Mouse (Mus musculus) erythroblast, embryonic 14.5 days (primary cell): Measurements from ENCODE around the gene Ascc1. TPM values are rescaled to one million over a fixed set of nuclear protein-coding genes. Genes with fewer than 3 reads are reported as not detected.

Source experiments
- H3K27me3 ChIP-seq: 2 replicates; pipeline ENCODE4 v1.6.1; 2012; ENCODE audit warnings: inconsistent platforms; ENCODE audit not compliant: control insufficient read depth
- H3K36me3 ChIP-seq: 2 replicates; pipeline ENCODE4 v1.6.1; 2012; ENCODE audit warnings: mild to moderate bottlenecking, inconsistent platforms; ENCODE audit not compliant: control insufficient read depth
- H3K4me1 ChIP-seq: 2 replicates; pipeline ENCODE4 v1.6.1; 2012; ENCODE audit warnings: inconsistent platforms; ENCODE audit not compliant: control insufficient read depth
- H3K4me3 ChIP-seq: replicated peaks from 2 replicates; pipeline ENCODE3; 2012; ENCODE audit warnings: moderate library complexity, mild to moderate bottlenecking, inconsistent platforms
- H3K9me3 ChIP-seq: 2 replicates; pipeline ENCODE4 v1.6.1; 2012; ENCODE audit warnings: low read length, inconsistent platforms, mixed read lengths; ENCODE audit not compliant: control insufficient read depth
- GATA1 ChIP-seq: IDR thresholded peaks from 2 replicates; pipeline ENCODE4 v1.6.1; 2012; ENCODE audit warnings: low read length, inconsistent platforms, mixed read lengths
- TAL1 ChIP-seq: IDR thresholded peaks from 3 replicates; pipeline ENCODE4 v1.6.1; 2012; ENCODE audit warnings: low read length, inconsistent platforms, mixed read lengths
- polyA plus RNA-seq: library from polyadenylated mRNA; stranded (reverse); fragments of >175 nt; gene quantifications from 2 replicates; pipeline ENCODE4 v1.2.3, GENCODE M21; 2012

The Ascc1 gene
- polyA plus RNA-seq, 1 experiment = 7.4 TPM

DNA sequence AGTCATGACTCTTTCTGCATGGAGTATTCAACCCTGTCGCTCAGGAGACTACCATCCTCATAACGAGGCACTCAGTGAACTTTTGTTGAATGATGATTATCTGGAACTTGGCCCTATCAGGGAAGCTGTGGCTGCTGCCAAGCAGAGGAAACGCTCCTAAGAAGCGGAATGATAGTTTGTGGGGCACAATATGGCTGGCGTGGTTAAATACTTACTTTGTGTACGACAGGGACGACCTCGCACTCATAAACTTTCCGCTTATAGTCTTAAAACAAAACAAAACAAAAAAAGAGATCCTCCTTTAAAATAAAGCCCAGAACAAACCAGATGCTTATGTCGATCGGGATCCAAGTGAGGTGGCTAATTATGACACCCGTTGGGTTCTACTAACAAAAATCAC is 402 bp upstream of the Ascc1 start:
- peaks cover 41% of the 10 kb centered on the region for H3K4me1 ChIP-seq
- H3K36me3 ChIP-seq = peaks cover 23% of the 10 kb centered on the region
- H3K4me3 ChIP-seq = peak overlapping the region; percentile 70
- H3K27me3 ChIP-seq = no peaks in the 10 kb centered on the region
- H3K9me3 ChIP-seq = no peaks in the 10 kb centered on the region
- no peak for TF ChIP-seq GATA1

GRCm38 (mm10) chr10:60003213-60003752 is 678 bp downstream of the Ascc1 start:
- no peaks in the 10 kb centered on the region for H3K27me3 ChIP-seq
- no peaks in the 10 kb centered on the region for H3K9me3 ChIP-seq
- TF ChIP-seq GATA1 (no peak), TAL1 (no peak)
- peaks cover 32% of the 10 kb centered on the region for H3K36me3 ChIP-seq
- peak overlapping the region; percentile 70 for H3K4me3 ChIP-seq
- peaks cover 40% of the 10 kb centered on the region for H3K4me1 ChIP-seq

DNA sequence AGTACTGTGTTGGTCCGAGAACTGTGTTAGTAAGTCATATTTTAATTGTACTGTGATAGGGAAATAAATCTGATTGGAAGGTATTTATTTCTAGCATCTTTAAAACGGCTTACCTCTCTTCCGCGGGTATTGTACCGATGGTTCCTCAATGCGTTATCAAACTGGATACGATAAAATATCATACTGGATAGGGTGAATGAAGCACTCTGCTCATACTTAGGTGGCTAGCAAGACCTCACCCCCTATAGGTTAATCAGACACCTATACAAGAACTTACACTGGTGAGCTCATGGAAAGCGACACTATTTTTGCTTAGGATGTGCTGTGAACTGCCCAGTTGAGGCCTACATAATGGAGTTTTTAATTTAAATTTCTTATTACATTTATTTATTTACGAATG is 1.2 kb downstream of the Ascc1 start:
- Histone ChIP-seq H3K4me3 (peak overlapping the region; percentile 70), H3K27me3 (no peaks in the 10 kb centered on the region), H3K9me3 (no peaks in the 10 kb centered on the region), H3K4me1 (peaks cover 36% of the 10 kb centered on the region), H3K36me3 (peaks cover 37% of the 10 kb centered on the region)
- TF ChIP-seq GATA1 = no peak
- TF ChIP-seq TAL1 = no peak

- Histone ChIP-seq H3K4me3 (no peak overlapping the region), H3K4me1 (peaks cover 28% of the 10 kb centered on the region), H3K36me3 (peaks cover 34% of the 10 kb centered on the region), H3K27me3 (no peaks in the 10 kb centered on the region), H3K9me3 (no peaks in the 10 kb centered on the region)
- TF ChIP-seq TAL1 = no peak
These were observed 2.7 kb downstream of the Ascc1 start for GRCm38 (mm10) chr10:60005264-60005663.

GRCm38 (mm10) chr10:60009115-60009514 is 6.5 kb downstream of the Ascc1 start:
- H3K4me1 ChIP-seq = peaks cover 12% of the 10 kb centered on the region
- peaks cover 44% of the 10 kb centered on the region for H3K36me3 ChIP-seq
- no peaks in the 10 kb centered on the region for H3K27me3 ChIP-seq
- TF ChIP-seq TAL1 (no peak), GATA1 (no peak)
- no peak overlapping the region for H3K4me3 ChIP-seq
- H3K9me3 ChIP-seq = no peaks in the 10 kb centered on the region

DNA sequence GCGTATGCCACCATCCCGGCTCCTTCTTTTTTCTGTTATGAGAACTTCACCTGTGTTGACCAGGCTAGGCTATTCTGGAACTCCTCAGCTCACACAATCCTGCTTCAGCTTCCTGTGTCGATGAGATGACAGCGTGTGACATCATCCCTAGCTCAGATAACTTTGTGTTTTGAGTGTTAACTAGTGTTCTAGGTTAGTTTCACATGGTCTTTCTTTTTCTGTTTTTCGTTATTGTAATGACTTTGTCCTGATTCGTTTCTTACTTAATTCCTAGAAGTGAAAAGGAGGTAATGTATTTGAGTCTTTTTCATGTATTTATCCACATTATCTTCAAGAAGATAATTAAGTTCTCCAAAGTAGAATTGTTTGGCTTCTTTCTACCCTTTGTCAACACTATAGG is 13.6 kb downstream of the Ascc1 start:
- Histone ChIP-seq H3K9me3 (no peaks in the 10 kb centered on the region), H3K4me1 (peaks cover 17% of the 10 kb centered on the region), H3K4me3 (no peak overlapping the region), H3K36me3 (peaks cover 66% of the 10 kb centered on the region), H3K27me3 (no peaks in the 10 kb centered on the region)
- no peak for TF ChIP-seq GATA1
- no peak for TF ChIP-seq TAL1

DNA sequence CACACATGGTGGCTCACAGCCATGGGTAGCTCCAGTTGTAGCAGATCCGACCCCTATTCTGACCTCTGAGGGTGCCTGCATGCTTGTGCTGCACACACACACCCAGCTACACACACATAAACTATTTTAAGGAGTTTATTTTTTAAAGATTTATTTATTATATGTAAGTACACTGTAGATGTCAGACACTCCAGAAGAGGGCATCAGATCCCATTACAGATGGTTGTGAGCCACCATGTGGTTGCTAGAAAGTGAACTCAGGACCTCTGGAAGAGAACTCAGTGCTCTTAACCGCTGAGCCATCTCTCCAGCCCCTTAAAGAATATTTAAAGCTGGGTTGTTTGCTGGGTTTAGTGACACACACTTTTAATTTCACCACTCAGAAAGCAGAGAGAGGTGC is 16.7 kb downstream of the Ascc1 start:
- Histone ChIP-seq H3K27me3 (no peaks in the 10 kb centered on the region), H3K4me1 (peaks cover 6% of the 10 kb centered on the region), H3K4me3 (no peak overlapping the region), H3K36me3 (peaks cover 60% of the 10 kb centered on the region), H3K9me3 (no peaks in the 10 kb centered on the region)
- TF ChIP-seq GATA1 (no peak), TAL1 (no peak)

DNA sequence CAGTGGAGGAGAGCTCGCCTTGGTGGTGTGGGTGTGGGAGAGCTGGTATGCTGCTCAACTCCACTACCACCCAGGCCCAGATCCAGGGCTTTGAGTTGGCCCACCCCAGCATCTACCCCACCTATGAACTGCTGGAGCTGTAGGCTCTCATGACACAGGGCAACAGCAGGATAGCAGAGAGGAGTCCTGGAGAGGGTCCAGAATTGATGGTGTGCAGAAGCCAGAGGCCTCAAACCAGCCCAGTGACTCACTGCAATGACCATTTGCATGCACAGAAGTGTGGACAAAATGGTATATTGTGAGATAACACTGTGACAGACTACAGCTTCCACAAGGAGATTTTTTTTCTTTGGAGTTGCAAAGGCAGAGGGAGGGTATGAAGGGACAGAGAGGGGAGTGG is 21.1 kb downstream of the Ascc1 start:
- H3K36me3 ChIP-seq = peaks cover 30% of the 10 kb centered on the region
- H3K4me1 ChIP-seq = no peaks in the 10 kb centered on the region
- no peak for TF ChIP-seq GATA1
- TF ChIP-seq TAL1 = no peak
- no peak overlapping the region for H3K4me3 ChIP-seq
- H3K27me3 ChIP-seq = no peaks in the 10 kb centered on the region
- H3K9me3 ChIP-seq = no peaks in the 10 kb centered on the region

GRCm38 (mm10) chr10:60026759-60027395 is 24.3 kb downstream of the Ascc1 start:
- Histone ChIP-seq H3K4me1 (no peaks in the 10 kb centered on the region), H3K4me3 (no peak overlapping the region), H3K36me3 (peaks cover 25% of the 10 kb centered on the region), H3K9me3 (no peaks in the 10 kb centered on the region), H3K27me3 (no peaks in the 10 kb centered on the region)
- TF ChIP-seq GATA1 (no peak), TAL1 (no peak)

DNA sequence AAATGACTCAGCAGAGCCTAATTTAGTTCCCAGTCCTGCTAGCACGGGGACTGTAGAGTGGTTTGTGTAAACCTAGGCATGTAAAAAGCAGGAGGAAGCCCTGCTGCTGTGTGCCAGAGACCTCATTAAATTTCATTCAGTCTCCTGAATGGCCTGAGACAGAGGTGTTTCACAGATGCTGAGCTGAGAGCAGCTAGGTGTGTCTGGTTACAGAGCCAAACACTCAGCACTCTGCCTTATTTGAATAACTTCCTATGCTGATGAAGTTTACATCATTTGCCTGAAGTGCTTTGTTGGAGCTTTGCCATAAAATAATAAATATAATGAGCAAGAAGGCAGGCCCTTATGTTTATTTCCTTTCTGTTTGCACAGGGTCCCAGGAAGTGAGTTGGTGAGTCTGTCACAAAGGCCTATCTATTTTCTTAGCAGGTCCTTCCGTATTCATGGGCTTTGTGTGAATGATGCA is 25.0 kb downstream of the Ascc1 start:
- Histone ChIP-seq H3K9me3 (no peaks in the 10 kb centered on the region), H3K4me1 (no peaks in the 10 kb centered on the region), H3K27me3 (no peaks in the 10 kb centered on the region), H3K36me3 (peaks cover 21% of the 10 kb centered on the region), H3K4me3 (no peak overlapping the region)
- TF ChIP-seq TAL1 (no peak), GATA1 (no peak)
